Mouse (Mus musculus): Measurements from ENCODE around the gene Creb5. TPM values are rescaled to one million over a fixed set of nuclear protein-coding genes. Genes with fewer than 3 reads are reported as not detected.

Gene Creb5
- polyA plus RNA-seq, 1 experiment from 2014 or later: 0.20 TPM

DNA sequence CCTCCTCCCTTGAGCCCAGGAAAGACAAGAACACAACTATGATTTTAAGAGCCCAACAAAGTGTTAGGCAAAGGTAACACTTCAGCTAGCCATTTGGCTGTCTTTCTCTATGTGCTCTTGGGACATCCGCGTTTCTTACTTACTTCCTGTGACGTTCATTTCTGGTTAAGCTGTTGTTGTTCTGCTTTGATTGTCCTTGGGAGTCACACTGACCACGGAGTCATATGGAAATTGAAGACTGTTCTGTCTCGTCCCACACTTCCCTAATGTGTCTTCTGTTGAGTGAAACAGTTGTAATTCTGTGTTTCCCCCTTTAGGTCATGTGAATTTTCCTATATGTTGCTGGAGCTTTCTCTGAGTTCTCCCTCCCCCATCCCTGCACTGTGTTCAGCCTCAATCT lies 305.2 kb downstream of the Creb5 start:
- Histone ChIP-seq H3K36me3 (replicated peaks; ENCODE audit: insufficient read depth, low read length) (no peaks in the 10 kb centered on the region), H3K9ac (replicated peaks) (no peak overlapping the region), H3K4me1 (ENCODE audit: insufficient read depth) (no peaks in the 10 kb centered on the region; the same call in 1 of the 2 replicates), H3K9me3 (ENCODE audit: low read length) (no peaks in the 10 kb centered on the region), H3K27ac (ENCODE audit: low read depth) (no peak overlapping the region), H3K27me3 (ENCODE audit: insufficient read depth, low read length) (no peaks in the 10 kb centered on the region), H3K4me2 (ENCODE audit: low read depth, low read length) (no peak overlapping the region), H3K4me3 (ENCODE audit: low read depth, low read length) (no peak overlapping the region)
- DNase-seq (no peak), ATAC-seq (peak; percentile 55)
- no peak for TF ChIP-seq CTCF (IDR thresholded peaks at IDR 0.05; ENCODE audit: low read depth)
- no peak for TF ChIP-seq EP300 (IDR thresholded peaks at IDR 0.05; ENCODE audit: low read depth)
- WGBS (ENCODE audit: insufficient replicate concordance): 44% methylated on average over 5 of the region's 5 CpGs

DNA sequence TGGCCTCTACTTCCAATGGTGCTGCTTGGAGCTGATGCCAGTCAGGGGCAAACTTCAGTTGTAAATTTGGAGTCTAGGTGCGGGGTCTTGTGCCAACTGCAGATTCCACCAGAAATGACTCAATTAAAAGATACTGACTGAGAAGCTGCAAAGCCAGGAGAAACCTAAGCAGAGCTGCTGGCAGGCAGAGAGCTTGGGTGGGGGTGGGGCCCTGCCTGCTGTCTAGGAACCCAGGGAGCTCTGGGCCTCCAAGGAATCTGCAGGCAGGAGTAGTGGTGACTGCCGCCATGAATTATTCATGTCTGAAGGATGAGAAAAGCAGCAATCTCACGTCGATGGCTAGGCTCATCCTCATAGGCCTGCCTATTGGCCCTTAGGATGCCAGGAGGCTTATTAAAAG lies 306.5 kb downstream of the Creb5 start:
- no peak for DNase-seq
- Histone ChIP-seq H3K9ac (replicated peaks) (no peak overlapping the region), H3K27me3 (ENCODE audit: insufficient read depth, low read length) (no peaks in the 10 kb centered on the region), H3K9me3 (ENCODE audit: low read length) (no peaks in the 10 kb centered on the region), H3K4me1 (ENCODE audit: insufficient read depth) (no peaks in the 10 kb centered on the region; the same call in 1 of the 2 replicates), H3K4me3 (ENCODE audit: low read depth, low read length) (no peak overlapping the region), H3K27ac (ENCODE audit: low read depth) (no peak overlapping the region), H3K36me3 (replicated peaks; ENCODE audit: insufficient read depth, low read length) (no peaks in the 10 kb centered on the region), H3K4me2 (ENCODE audit: low read depth, low read length) (no peak overlapping the region)
- 71% methylated on average over 4 of the region's 4 CpGs for WGBS (ENCODE audit: insufficient replicate concordance)
- no peak for ATAC-seq
- TF ChIP-seq EP300 (IDR thresholded peaks at IDR 0.05; ENCODE audit: low read depth): no peak
- no peak for TF ChIP-seq CTCF (IDR thresholded peaks at IDR 0.05; ENCODE audit: low read depth)

DNA sequence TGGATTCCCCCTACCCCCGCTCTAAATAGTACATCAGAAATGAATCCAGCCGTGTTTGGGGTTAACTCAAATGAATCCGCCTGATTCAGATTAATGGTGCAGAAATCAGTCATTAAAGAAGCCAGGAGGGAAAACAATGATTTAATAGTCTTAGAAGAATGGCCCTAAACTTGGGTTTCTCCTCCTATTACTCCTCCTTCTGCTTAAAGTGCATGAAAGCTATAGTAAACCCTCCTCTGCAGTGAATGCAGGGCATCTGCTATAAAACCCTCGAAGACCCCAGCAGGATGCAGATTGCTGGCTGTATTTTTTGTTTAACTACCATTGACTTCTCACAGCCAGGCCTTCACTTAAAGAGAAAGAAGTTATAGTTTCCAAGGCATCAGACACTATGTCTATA lies 307.2 kb downstream of the Creb5 start:
- Histone ChIP-seq H3K9me3 (ENCODE audit: low read length) (no peaks in the 10 kb centered on the region), H3K4me2 (ENCODE audit: low read depth, low read length) (no peak overlapping the region), H3K36me3 (replicated peaks; ENCODE audit: insufficient read depth, low read length) (no peaks in the 10 kb centered on the region), H3K4me3 (ENCODE audit: low read depth, low read length) (no peak overlapping the region), H3K27ac (ENCODE audit: low read depth) (no peak overlapping the region), H3K4me1 (ENCODE audit: insufficient read depth) (no peaks in the 10 kb centered on the region; the same call in 1 of the 2 replicates), H3K9ac (replicated peaks) (no peak overlapping the region), H3K27me3 (ENCODE audit: insufficient read depth, low read length) (no peaks in the 10 kb centered on the region)
- TF ChIP-seq EP300 (IDR thresholded peaks at IDR 0.05; ENCODE audit: low read depth) (no peak), CTCF (IDR thresholded peaks at IDR 0.05; ENCODE audit: low read depth) (no peak)
- WGBS (ENCODE audit: insufficient replicate concordance): 82% methylated on average over 4 of the region's 4 CpGs
- ATAC-seq: no peak
- DNase-seq: no peak

DNA sequence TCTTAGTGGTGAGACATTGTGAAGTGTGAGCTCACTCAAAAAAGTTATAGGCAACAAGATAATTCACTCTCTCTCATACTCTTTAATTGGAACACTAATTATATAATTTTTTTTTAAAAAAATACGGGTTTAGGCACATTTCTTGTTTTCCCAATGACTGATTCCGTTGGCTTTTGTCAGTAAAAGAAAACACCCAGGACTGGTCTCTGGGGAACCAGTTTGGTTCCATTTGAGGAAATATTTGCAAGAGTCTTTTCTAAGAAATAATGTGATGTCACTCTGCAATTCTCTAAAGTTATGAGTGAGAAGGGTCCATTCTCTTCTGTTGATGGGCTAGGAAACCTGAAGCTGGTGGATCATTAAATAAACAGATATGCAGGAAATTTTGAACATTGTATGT lies 309.3 kb downstream of the Creb5 start:
- Histone ChIP-seq H3K9ac (replicated peaks) (no peak overlapping the region), H3K27ac (ENCODE audit: low read depth) (no peak overlapping the region), H3K4me2 (ENCODE audit: low read depth, low read length) (no peak overlapping the region), H3K36me3 (replicated peaks; ENCODE audit: insufficient read depth, low read length) (no peaks in the 10 kb centered on the region), H3K4me1 (ENCODE audit: insufficient read depth) (no peaks in the 10 kb centered on the region), H3K9me3 (ENCODE audit: low read length) (no peaks in the 10 kb centered on the region), H3K4me3 (ENCODE audit: low read depth, low read length) (no peak overlapping the region), H3K27me3 (ENCODE audit: insufficient read depth, low read length) (no peaks in the 10 kb centered on the region)
- TF ChIP-seq EP300 (IDR thresholded peaks at IDR 0.05; ENCODE audit: low read depth): no peak
- TF ChIP-seq CTCF (IDR thresholded peaks at IDR 0.05; ENCODE audit: low read depth): no peak
- WGBS (ENCODE audit: insufficient replicate concordance): 61% methylated on average over 2 of the region's 2 CpGs
- DNase-seq (no peak), ATAC-seq (no peak)

DNA sequence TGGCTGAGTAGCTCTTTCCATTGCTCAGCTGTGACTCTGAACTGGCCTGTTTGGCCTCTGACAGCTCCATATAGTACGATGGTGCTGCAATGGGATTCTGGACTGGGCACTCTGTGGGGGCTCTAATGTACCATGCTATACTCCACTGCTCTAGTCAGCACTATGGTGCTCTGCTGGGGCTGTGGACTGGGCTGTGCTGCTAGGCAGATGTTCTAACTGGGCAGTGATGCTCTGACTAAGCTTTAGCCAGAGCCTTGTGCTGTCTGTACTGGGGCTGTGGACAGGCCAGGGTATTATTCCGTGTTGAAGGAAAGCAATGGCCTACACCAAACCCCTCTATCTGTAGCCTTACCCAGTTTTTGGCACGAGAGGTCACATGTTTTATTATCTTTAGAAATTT lies 316.0 kb downstream of the Creb5 start:
- Histone ChIP-seq H3K27me3 (ENCODE audit: insufficient read depth, low read length) (no peaks in the 10 kb centered on the region), H3K9me3 (ENCODE audit: low read length) (no peaks in the 10 kb centered on the region), H3K27ac (ENCODE audit: low read depth) (no peak overlapping the region), H3K9ac (replicated peaks) (no peak overlapping the region), H3K4me2 (ENCODE audit: low read depth, low read length) (no peak overlapping the region), H3K4me3 (ENCODE audit: low read depth, low read length) (no peak overlapping the region), H3K36me3 (replicated peaks; ENCODE audit: insufficient read depth, low read length) (no peaks in the 10 kb centered on the region), H3K4me1 (ENCODE audit: insufficient read depth) (no peaks in the 10 kb centered on the region)
- no peak for ATAC-seq
- 76% methylated on average over 3 of the region's 3 CpGs for WGBS (ENCODE audit: insufficient replicate concordance)
- TF ChIP-seq CTCF (IDR thresholded peaks at IDR 0.05; ENCODE audit: low read depth) (no peak), EP300 (IDR thresholded peaks at IDR 0.05; ENCODE audit: low read depth) (no peak)
- no peak for DNase-seq

DNA sequence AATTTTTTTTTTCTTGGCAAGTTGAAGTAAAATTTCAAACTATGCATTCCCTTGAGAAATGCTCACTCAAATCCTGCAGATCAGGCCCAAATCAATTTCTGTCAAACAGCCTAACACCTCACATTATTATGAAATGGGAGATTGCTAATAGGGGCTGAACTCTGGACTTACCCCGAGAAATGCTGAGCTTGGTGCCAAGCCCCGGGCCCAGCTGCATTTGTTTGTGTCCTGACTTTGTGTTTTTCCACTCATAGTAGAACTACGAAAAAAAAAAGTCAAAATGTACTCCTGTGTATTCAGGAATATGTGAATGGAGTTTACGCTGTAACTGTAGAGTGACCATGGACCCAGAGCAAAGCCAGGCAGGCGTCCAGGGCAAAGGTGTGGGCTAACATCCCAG lies 316.6 kb downstream of the Creb5 start:
- DNase-seq (no peak), ATAC-seq (no peak)
- no peak for TF ChIP-seq EP300 (IDR thresholded peaks at IDR 0.05; ENCODE audit: low read depth)
- no peak for TF ChIP-seq CTCF (IDR thresholded peaks at IDR 0.05; ENCODE audit: low read depth)
- H3K9ac ChIP-seq (replicated peaks): no peak overlapping the region
- H3K4me1 ChIP-seq (ENCODE audit: insufficient read depth): no peaks in the 10 kb centered on the region
- no peak overlapping the region for H3K4me2 ChIP-seq (ENCODE audit: low read depth, low read length)
- WGBS (ENCODE audit: insufficient replicate concordance): 68% methylated on average over 5 of the region's 5 CpGs
- no peaks in the 10 kb centered on the region for H3K9me3 ChIP-seq (ENCODE audit: low read length)
- no peaks in the 10 kb centered on the region for H3K27me3 ChIP-seq (ENCODE audit: insufficient read depth, low read length)
- H3K36me3 ChIP-seq (replicated peaks; ENCODE audit: insufficient read depth, low read length): no peaks in the 10 kb centered on the region
- H3K4me3 ChIP-seq (ENCODE audit: low read depth, low read length): no peak overlapping the region
- no peak overlapping the region for H3K27ac ChIP-seq (ENCODE audit: low read depth)

DNA sequence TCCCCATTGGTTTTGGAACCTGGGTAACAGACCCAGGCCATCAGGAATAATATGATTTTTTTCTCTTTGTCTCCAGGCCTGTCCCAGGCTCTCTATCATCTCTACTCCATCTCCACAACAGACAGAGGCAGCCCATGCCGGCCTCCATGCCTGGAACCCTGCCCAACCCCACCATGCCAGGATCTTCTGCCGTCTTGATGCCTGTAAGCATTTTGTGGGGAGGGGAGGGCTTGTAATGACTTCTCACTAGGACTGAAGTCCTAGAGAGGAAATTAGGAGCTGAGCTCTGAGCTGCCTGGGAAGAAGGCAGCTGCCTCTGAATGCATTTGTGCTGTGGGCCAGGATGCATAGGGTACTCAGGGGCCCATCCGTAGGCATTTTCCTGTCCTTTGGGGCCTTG lies 317.3 kb downstream of the Creb5 start:
- Histone ChIP-seq H3K9ac (replicated peaks) (no peak overlapping the region), H3K4me1 (ENCODE audit: insufficient read depth) (no peaks in the 10 kb centered on the region), H3K27ac (ENCODE audit: low read depth) (no peak overlapping the region), H3K4me3 (ENCODE audit: low read depth, low read length) (no peak overlapping the region), H3K9me3 (ENCODE audit: low read length) (no peaks in the 10 kb centered on the region), H3K27me3 (ENCODE audit: insufficient read depth, low read length) (no peaks in the 10 kb centered on the region), H3K36me3 (replicated peaks; ENCODE audit: insufficient read depth, low read length) (no peaks in the 10 kb centered on the region), H3K4me2 (ENCODE audit: low read depth, low read length) (no peak overlapping the region)
- ATAC-seq (no peak), DNase-seq (no peak)
- WGBS (ENCODE audit: insufficient replicate concordance): 75% methylated on average over 3 of the region's 3 CpGs
- TF ChIP-seq CTCF (IDR thresholded peaks at IDR 0.05; ENCODE audit: low read depth) (no peak), EP300 (IDR thresholded peaks at IDR 0.05; ENCODE audit: low read depth) (no peak)
